Mouse (Mus musculus) stomach, embryonic 16.5 days (tissue): ENCODE data around the gene Nol3. TPM values are rescaled to one million over a fixed set of nuclear protein-coding genes. Genes with fewer than 3 reads are reported as not detected.

Experiments used
- ATAC-seq: fragments of 200-750 bp; cut with Nextera tagmentation; 2 replicates; pipeline ENCODE4 v1.8.0; 2017; ENCODE audit warnings: moderate number of reproducible peaks, moderate TSS enrichment; ENCODE audit not compliant: insufficient read depth, low FRiP score
- H3K27ac ChIP-seq: fragments of 300-500 bp; sonication (generic); 2 replicates; pipeline ENCODE4 v1.5.1; 2014; ENCODE audit warnings: low read length
- H3K27me3 ChIP-seq: fragments of 300-500 bp; sonication (generic); 2 replicates; pipeline ENCODE4 v1.6.1; 2014; ENCODE audit warnings: low read length, control low read depth, mixed read lengths; ENCODE audit not compliant: control insufficient read depth, insufficient read depth
- H3K36me3 ChIP-seq: fragments of 300-500 bp; sonication (generic); 2 replicates; pipeline ENCODE4 v1.6.1; 2014; ENCODE audit warnings: low read length; ENCODE audit not compliant: control insufficient read depth, insufficient read depth
- H3K4me1 ChIP-seq: fragments of 300-500 bp; sonication (generic); 2 replicates; pipeline ENCODE4 v1.6.1; 2014; ENCODE audit warnings: low read length, control low read depth, mixed read lengths; ENCODE audit not compliant: control insufficient read depth, insufficient read depth
- H3K4me2 ChIP-seq: fragments of 300-500 bp; sonication (generic); 2 replicates; pipeline ENCODE4 v1.6.1; 2014; ENCODE audit warnings: low read depth, low read length, mixed read lengths
- H3K4me3 ChIP-seq: fragments of 300-500 bp; sonication (generic); replicated peaks from 2 replicates; pipeline ENCODE4 v1.5.1; 2014; ENCODE audit warnings: mild to moderate bottlenecking, low read length
- H3K9ac ChIP-seq: fragments of 300-500 bp; sonication (generic); 2 replicates; pipeline ENCODE4 v1.6.1; 2014; ENCODE audit warnings: low read length
- H3K9me3 ChIP-seq: fragments of 300-500 bp; sonication (generic); replicated peaks from 2 replicates; pipeline ENCODE4 v1.6.1; 2016; ENCODE audit warnings: low read length, control low read depth; ENCODE audit not compliant: control insufficient read depth
- WGBS: fragments of 180-500 bp; shearing (Covaris S2); extraction: QIAGEN DNeasy Blood & Tissue Kit; methylation state at CpG from one replicate; pipeline ENCODE4 v1.1.7; 2014; 5-methylcytosine and 5-hydroxymethylcytosine counted together
- microRNA counts: library from miRNA; unstranded; fragments of <30 nt; microRNA quantifications from one replicate; lab custom pipeline; 2016
- microRNA-seq: library from miRNA; unstranded; fragments of <30 nt; microRNA quantifications from one replicate; pipeline ENCODE4, GENCODE M21; 2016
- polyA plus RNA-seq: library from polyadenylated mRNA; unstranded; fragments of >200 nt; fragmentation: Nextera tagmentation; extraction: Ambion mirVana; gene quantifications from 2 replicates; pipeline ENCODE4 v1.2.1, GENCODE M21; 2015

Nol3 gene
- polyA plus RNA-seq, 1 experiment from 2014 or later, result 2.3 TPM

- no peak for ATAC-seq
- H3K9me3 ChIP-seq, result no peaks in the 10 kb centered on the region
- no peak overlapping the region for H3K4me2 ChIP-seq
- H3K36me3 ChIP-seq, result 0 out of 2 replicates have a peak, but pooled peaks cover 4% of the 10 kb centered on the region
- WGBS, result 78% methylated on average over 4 of the region's 4 CpGs
- no peak overlapping the region for H3K4me3 ChIP-seq
- peaks cover 17% of the 10 kb centered on the region for H3K4me1 ChIP-seq
- H3K27me3 ChIP-seq, result no peaks in the 10 kb centered on the region
- no peak overlapping the region for H3K27ac ChIP-seq
- no peak overlapping the region for H3K9ac ChIP-seq
Observed at GRCm38 (mm10) chr8:105323183-105323582, 47.2 kb downstream of the Nol3 start.

GRCm38 (mm10) chr8:105325641-105326093, 49.7 kb downstream of the Nol3 start:
- Histone ChIP-seq H3K4me1 (peaks cover 17% of the 10 kb centered on the region), H3K27me3 (no peaks in the 10 kb centered on the region), H3K36me3 (peaks cover 21% of the 10 kb centered on the region), H3K4me3 (peak overlapping the region; percentile 92), H3K27ac (peak overlapping the region; percentile 75; the same call in 1 of the 2 replicates), H3K4me2 (peak overlapping the region; percentile 79), H3K9me3 (no peaks in the 10 kb centered on the region), H3K9ac (peak overlapping the region; percentile 94)
- peak; percentile 37; the same call in 1 of the 2 replicates for ATAC-seq
- WGBS, result under 1% methylated on average over 12 of the region's 12 CpGs

DNA sequence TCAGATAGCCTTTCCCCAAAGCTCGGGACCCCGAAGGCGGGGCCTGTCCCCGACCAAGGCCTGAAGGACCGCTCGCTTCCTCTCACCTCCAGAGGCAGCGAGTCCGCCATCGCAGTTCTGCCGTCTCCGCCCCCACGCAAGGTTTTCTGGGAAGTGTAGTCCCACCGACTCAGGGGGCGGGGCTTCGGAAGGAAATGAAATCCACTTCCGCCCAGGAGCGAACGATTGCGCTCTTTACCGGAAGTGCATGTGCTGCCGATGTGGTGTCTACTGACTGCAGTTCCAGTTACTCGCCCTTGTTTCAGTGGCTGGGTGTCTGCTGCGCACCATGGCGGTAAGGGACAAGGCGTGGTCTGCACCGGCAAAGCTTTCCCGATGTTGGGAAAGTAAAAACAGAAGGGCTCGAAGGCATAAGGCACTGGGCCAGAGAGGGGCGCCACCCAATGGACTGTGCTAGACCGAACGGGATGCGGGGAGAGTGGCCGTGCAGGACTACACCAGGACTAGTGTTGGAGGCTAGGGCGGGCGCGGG, 50.3 kb downstream of the Nol3 start, which contains the start of the genes Lrrc29 and Tmem208:
Gene Lrrc29, minus strand, starts transcription at position 138 of the 532 bp plus-strand sequence.
Gene Tmem208, plus strand, starts transcription at position 214 of the 532 bp plus-strand sequence.
- peak within 1 kb of the TSS; percentile 92 for H3K27ac ChIP-seq
- peak; percentile 91 for ATAC-seq
- H3K9ac ChIP-seq, result peak within 1 kb of the TSS; percentile 94
- peak within 1 kb of the TSS; percentile 92 for H3K4me3 ChIP-seq
- H3K4me2 ChIP-seq, result peak within 1 kb of the TSS; percentile 88
- no peaks in the 10 kb centered on the region for H3K9me3 ChIP-seq
- under 1% methylated on average over 36 of the region's 36 CpGs for WGBS
- H3K4me1 ChIP-seq, result peaks cover 17% of the 10 kb centered on the region
- H3K36me3 ChIP-seq, result peaks cover 26% of the 10 kb centered on the region
- no peaks in the 10 kb centered on the region for H3K27me3 ChIP-seq

GRCm38 (mm10) chr8:105326968-105327367, 51.0 kb downstream of the Nol3 start:
- peak overlapping the region; percentile 92; the same call in 1 of the 2 replicates for H3K27ac ChIP-seq
- H3K9me3 ChIP-seq, result no peaks in the 10 kb centered on the region
- peaks cover 17% of the 10 kb centered on the region for H3K4me1 ChIP-seq
- H3K9ac ChIP-seq, result peak overlapping the region; percentile 94
- peak overlapping the region; percentile 92 for H3K4me3 ChIP-seq
- peak overlapping the region; percentile 88 for H3K4me2 ChIP-seq
- H3K27me3 ChIP-seq, result no peaks in the 10 kb centered on the region
- WGBS, result 25% methylated on average over 6 of the region's 6 CpGs
- peaks cover 30% of the 10 kb centered on the region for H3K36me3 ChIP-seq
- ATAC-seq, result no peak

DNA sequence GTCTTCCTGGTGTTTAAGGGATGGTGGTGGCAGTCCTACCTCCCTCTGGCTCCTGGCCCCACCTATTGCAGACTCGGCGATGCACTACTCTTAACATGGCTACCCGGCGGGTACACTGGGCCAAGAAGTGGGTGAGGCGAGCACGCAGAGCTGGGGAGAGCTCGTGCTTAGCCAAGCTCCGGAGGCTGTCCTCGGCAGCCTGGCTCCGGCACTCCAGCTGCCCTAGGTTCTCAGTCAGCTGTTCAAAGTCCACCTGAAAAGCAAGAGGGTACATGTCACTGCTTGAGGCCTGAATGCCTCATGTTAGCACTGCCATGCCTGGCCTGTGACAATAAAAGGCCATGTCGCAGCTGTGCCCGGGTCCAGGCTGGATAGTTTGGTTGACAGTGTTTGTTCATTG, 54.4 kb downstream of the Nol3 start:
- Histone ChIP-seq H3K4me1 (peaks cover 10% of the 10 kb centered on the region), H3K36me3 (peaks cover 43% of the 10 kb centered on the region), H3K4me2 (no peak overlapping the region), H3K27ac (no peak overlapping the region), H3K4me3 (no peak overlapping the region), H3K27me3 (no peaks in the 10 kb centered on the region), H3K9ac (no peak overlapping the region), H3K9me3 (no peaks in the 10 kb centered on the region)
- no peak for ATAC-seq
- 92% methylated on average over 12 of the region's 12 CpGs for WGBS

GRCm38 (mm10) chr8:105331469-105331868, 55.5 kb downstream of the Nol3 start:
- peaks cover 52% of the 10 kb centered on the region for H3K36me3 ChIP-seq
- WGBS, result 95% methylated on average over 22 of the region's 22 CpGs

More at GRCm38 (mm10) chr8:105331469-105331868, 55.5 kb downstream of the Nol3 start:
- no peak overlapping the region for H3K9ac ChIP-seq
- H3K4me3 ChIP-seq, result no peak overlapping the region
- H3K4me2 ChIP-seq, result no peak overlapping the region
- no peak for ATAC-seq
- H3K27ac ChIP-seq, result no peak overlapping the region
- H3K4me1 ChIP-seq, result peaks cover 6% of the 10 kb centered on the region
- H3K9me3 ChIP-seq, result no peaks in the 10 kb centered on the region
- no peaks in the 10 kb centered on the region for H3K27me3 ChIP-seq

MicroRNA genes within 50 kb of the gene (microRNA counts, 519-probe panel; counts per million panel counts)
- 2,476 counts per million, percentile 53 among the panel's probes with 10 or more counts for microRNA mmu-miR-328 (lab: Ali Mortazavi, UCI)

Small RNA genes within 50 kb of the gene (microRNA-seq; reads per million reads assigned to microRNA genes)
- gene Gm27320 (not detected), gene Mir328 (181 reads per million, percentile 61 among the genes with 10 or more reads in this experiment)

Other genes starting within 250 kb of the Nol3 start
- gene Ces3a, start 227.5 kb upstream of the Nol3 start, polyA plus RNA-seq, result not detected in 2 replicates
- not detected in 2 replicates for gene Ces3b, start 192.4 kb upstream of the Nol3 start, polyA plus RNA-seq
- not detected in 2 replicates for gene Ces4a, start 144.3 kb upstream of the Nol3 start, polyA plus RNA-seq
- 41.8 and 46.1 TPM in 2 replicates for gene Cbfb, start 105.5 kb upstream of the Nol3 start, polyA plus RNA-seq
- gene D230025D16Rik, start 51.0 kb upstream of the Nol3 start, polyA plus RNA-seq, result 29.1 and 30.1 TPM in 2 replicates
- 21.4 and 21.6 TPM in 2 replicates for gene B3gnt9, start 21.0 kb upstream of the Nol3 start, polyA plus RNA-seq
- gene Tradd, start 11.5 kb upstream of the Nol3 start, polyA plus RNA-seq, result 32.9 and 36.1 TPM in 2 replicates
- 3.4 and 4.7 TPM in 2 replicates for gene Fbxl8, start 11.5 kb upstream of the Nol3 start, polyA plus RNA-seq
- not detected in 2 replicates for gene Hsf4, start 6.3 kb upstream of the Nol3 start, polyA plus RNA-seq
- 8.0 and 9.2 TPM in 2 replicates for gene 4931428F04Rik, start 13.7 kb downstream of the Nol3 start, polyA plus RNA-seq
- 8.7 and 11.9 TPM in 2 replicates for gene Exoc3l, start 20.0 kb downstream of the Nol3 start, polyA plus RNA-seq
- gene E2f4, start 21.5 kb downstream of the Nol3 start, polyA plus RNA-seq, result 72.0 and 74.0 TPM in 2 replicates
- 18.9 and 19.4 TPM in 2 replicates for gene Elmo3, start 29.5 kb downstream of the Nol3 start, polyA plus RNA-seq
- 2.1 and 2.4 TPM in 2 replicates for gene Lrrc29, start 50.1 kb downstream of the Nol3 start, polyA plus RNA-seq
- 124 and 131 TPM in 2 replicates for gene Tmem208, start 50.2 kb downstream of the Nol3 start, polyA plus RNA-seq
- gene Fhod1, start 71.8 kb downstream of the Nol3 start, polyA plus RNA-seq, result 2.2 and 2.5 TPM in 2 replicates
- 1.5 and 1.7 TPM in 2 replicates for gene Slc9a5, start 72.7 kb downstream of the Nol3 start, polyA plus RNA-seq
- 0.11 and 0.22 TPM in 2 replicates for gene Plekhg4, start 97.1 kb downstream of the Nol3 start, polyA plus RNA-seq
- not detected in 2 replicates for gene Kctd19, start 137.4 kb downstream of the Nol3 start, polyA plus RNA-seq
- gene Lrrc36, start 137.4 kb downstream of the Nol3 start, polyA plus RNA-seq, result 0.17 and 0.47 TPM in 2 replicates
- 70.3 and 79.3 TPM in 2 replicates for gene Tppp3, start 195.4 kb downstream of the Nol3 start, polyA plus RNA-seq
- gene Zdhhc1, start 220.8 kb downstream of the Nol3 start, polyA plus RNA-seq, result 33.8 and 34.6 TPM in 2 replicates
- 2.5 and 2.8 TPM in 2 replicates for gene Hsd11b2, start 242.6 kb downstream of the Nol3 start, polyA plus RNA-seq